Mouse (Mus musculus) lung, adult 2 months (tissue): ENCODE measurements at regions not wholly inside any gene's neighbourhood (a gene's known extent, or its start where the extent isn't known, plus 50 kb on each side); places are given as distances from the start of the nearest gene placed in this dataset.

Experiments used
- CTCF ChIP-seq: fragments of 200-500 bp; IDR thresholded peaks from 2 replicates; pipeline ENCODE4 v1.5.1; 2011; ENCODE audit warnings: mild to moderate bottlenecking, low read length, control low read depth; ENCODE audit not compliant: insufficient read depth
- POLR2A ChIP-seq: fragments of 200-500 bp; IDR thresholded peaks from 2 replicates; pipeline ENCODE4 v1.6.1; 2011; ENCODE audit warnings: low read depth, mild to moderate bottlenecking, control low read depth, low read length, borderline replicate concordance; ENCODE audit errors: extremely low read depth

GRCm38 (mm10) chr9:113258556-113258955, 449.5 kb downstream of the Pdcd6ip start:
- TF ChIP-seq POLR2A (no peak), CTCF (no peak)
